Mouse (Mus musculus) lung, embryonic 16.5 days (tissue): ENCODE results near the gene Arl3. TPM values are rescaled to one million over a fixed set of nuclear protein-coding genes. Genes with fewer than 3 reads are reported as not detected.

ENCODE experiments used
- ATAC-seq: fragments of 200-750 bp; cut with Nextera tagmentation; 2 replicates; pipeline ENCODE4 v1.8.0; 2017; ENCODE audit warnings: low read depth, mild to moderate bottlenecking, moderate library complexity
- H3K27ac ChIP-seq: fragments of 300-500 bp; sonication (generic); 2 replicates; pipeline ENCODE4 v1.5.1; 2014; ENCODE audit warnings: mild to moderate bottlenecking, control low read depth, low read length
- H3K27me3 ChIP-seq: fragments of 300-500 bp; sonication (generic); 2 replicates; pipeline ENCODE4 v1.6.1; 2014; ENCODE audit warnings: low read depth, low read length, mixed read lengths; ENCODE audit not compliant: control insufficient read depth, insufficient read depth
- H3K36me3 ChIP-seq: fragments of 300-500 bp; sonication (generic); 2 replicates; pipeline ENCODE4 v1.6.1; 2014; ENCODE audit warnings: low read length; ENCODE audit not compliant: control insufficient read depth, insufficient read depth
- H3K4me1 ChIP-seq: fragments of 300-500 bp; sonication (generic); replicated peaks from 2 replicates; pipeline ENCODE4 v1.6.1; 2014; ENCODE audit warnings: low read length, mixed read lengths; ENCODE audit not compliant: control insufficient read depth, insufficient read depth
- H3K4me2 ChIP-seq: fragments of 300-500 bp; sonication (generic); 2 replicates; pipeline ENCODE4 v1.6.1; 2014; ENCODE audit warnings: low read depth, low read length, control low read depth
- H3K4me3 ChIP-seq: fragments of 300-500 bp; sonication (generic); 2 replicates; pipeline ENCODE4 v1.5.1; 2014; ENCODE audit warnings: mild to moderate bottlenecking, low read length, control low read depth
- H3K9ac ChIP-seq: fragments of 300-500 bp; sonication (generic); 2 replicates; pipeline ENCODE4 v1.6.1; 2014; ENCODE audit warnings: low read length, control low read depth
- H3K9me3 ChIP-seq: fragments of 300-500 bp; sonication (generic); 2 replicates; pipeline ENCODE4 v1.6.1; 2016; ENCODE audit warnings: low read length; ENCODE audit not compliant: control insufficient read depth
- WGBS: fragments of 180-500 bp; shearing (Covaris S2); extraction: QIAGEN DNeasy Blood & Tissue Kit; methylation state at CpG from one replicate; pipeline ENCODE4 v1.1.7; 2014; 5-methylcytosine and 5-hydroxymethylcytosine counted together
- polyA plus RNA-seq: library from polyadenylated mRNA; unstranded; fragments of >200 nt; fragmentation: Nextera tagmentation; extraction: Ambion mirVana; gene quantifications from 2 replicates; pipeline ENCODE4 v1.2.1, GENCODE M21; 2015

The Arl3 gene
- polyA plus RNA-seq, 1 experiment from 2014 or later = 118 TPM

GRCm38 (mm10) chr19:46507806-46508205, 65.2 kb downstream of the Arl3 start:
- Histone ChIP-seq H3K27me3 (no peaks in the 10 kb centered on the region), H3K9me3 (no peaks in the 10 kb centered on the region), H3K4me2 (peak overlapping the region; percentile 96), H3K4me1 (peaks cover 73% of the 10 kb centered on the region), H3K4me3 (no peak overlapping the region), H3K9ac (peak overlapping the region; percentile 99; the same call in 1 of the 2 replicates), H3K27ac (peak overlapping the region; percentile 100), H3K36me3 (peaks cover 34% of the 10 kb centered on the region)
- WGBS = 39% methylated on average over 1 of the region's 1 CpGs
- no peak for ATAC-seq

- H3K36me3 ChIP-seq = peaks cover 28% of the 10 kb centered on the region
- H3K9ac ChIP-seq = peak overlapping the region; percentile 99
- peak overlapping the region; percentile 96 for H3K4me2 ChIP-seq
- 73% methylated on average over 8 of the region's 8 CpGs for WGBS
- H3K4me3 ChIP-seq = no peak overlapping the region; the same call in 1 of the 2 replicates
- peak overlapping the region; percentile 100 for H3K27ac ChIP-seq
- H3K4me1 ChIP-seq = peaks cover 73% of the 10 kb centered on the region
- no peak for ATAC-seq
- H3K27me3 ChIP-seq = no peaks in the 10 kb centered on the region
- no peaks in the 10 kb centered on the region for H3K9me3 ChIP-seq
These were observed 65.8 kb downstream of the Arl3 start for GRCm38 (mm10) chr19:46507181-46507581.

- Histone ChIP-seq H3K27ac (peak overlapping the region; percentile 100), H3K36me3 (peaks cover 21% of the 10 kb centered on the region), H3K9ac (peak overlapping the region; percentile 99), H3K4me3 (peak overlapping the region; percentile 91), H3K27me3 (no peaks in the 10 kb centered on the region), H3K9me3 (no peaks in the 10 kb centered on the region), H3K4me1 (peaks cover 69% of the 10 kb centered on the region), H3K4me2 (peak overlapping the region; percentile 96)
- ATAC-seq = no peak
- 38% methylated on average over 3 of the region's 3 CpGs for WGBS
These were observed 66.7 kb downstream of the Arl3 start for GRCm38 (mm10) chr19:46506372-46506717.

GRCm38 (mm10) chr19:46505646-46506371, 67.2 kb downstream of the Arl3 start:
- Histone ChIP-seq H3K36me3 (peaks cover 21% of the 10 kb centered on the region), H3K4me3 (peak overlapping the region; percentile 91), H3K27me3 (no peaks in the 10 kb centered on the region), H3K27ac (peak overlapping the region; percentile 100), H3K9ac (peak overlapping the region; percentile 99), H3K4me1 (peaks cover 64% of the 10 kb centered on the region), H3K9me3 (no peaks in the 10 kb centered on the region), H3K4me2 (peak overlapping the region; percentile 96)
- ATAC-seq = no peak
- 60% methylated on average over 8 of the region's 8 CpGs for WGBS

GRCm38 (mm10) chr19:46504822-46505417, 68.1 kb downstream of the Arl3 start:
- ATAC-seq = no peak
- Histone ChIP-seq H3K27me3 (no peaks in the 10 kb centered on the region), H3K4me3 (peak overlapping the region; percentile 91), H3K9ac (peak overlapping the region; percentile 99), H3K4me1 (peaks cover 56% of the 10 kb centered on the region), H3K36me3 (peaks cover 21% of the 10 kb centered on the region), H3K4me2 (peak overlapping the region; percentile 96), H3K27ac (peak overlapping the region; percentile 100), H3K9me3 (no peaks in the 10 kb centered on the region)
- 31% methylated on average over 9 of the region's 9 CpGs for WGBS

GRCm38 (mm10) chr19:46504085-46504552, 68.9 kb downstream of the Arl3 start:
- Histone ChIP-seq H3K27ac (peak overlapping the region; percentile 100), H3K4me2 (peak overlapping the region; percentile 96), H3K4me1 (peaks cover 50% of the 10 kb centered on the region), H3K4me3 (peak overlapping the region; percentile 91), H3K36me3 (peaks cover 18% of the 10 kb centered on the region), H3K9ac (peak overlapping the region; percentile 99), H3K9me3 (no peaks in the 10 kb centered on the region), H3K27me3 (no peaks in the 10 kb centered on the region)
- 3% methylated on average over 4 of the region's 4 CpGs for WGBS
- ATAC-seq = peak; percentile 14; the same call in 1 of the 2 replicates

DNA sequence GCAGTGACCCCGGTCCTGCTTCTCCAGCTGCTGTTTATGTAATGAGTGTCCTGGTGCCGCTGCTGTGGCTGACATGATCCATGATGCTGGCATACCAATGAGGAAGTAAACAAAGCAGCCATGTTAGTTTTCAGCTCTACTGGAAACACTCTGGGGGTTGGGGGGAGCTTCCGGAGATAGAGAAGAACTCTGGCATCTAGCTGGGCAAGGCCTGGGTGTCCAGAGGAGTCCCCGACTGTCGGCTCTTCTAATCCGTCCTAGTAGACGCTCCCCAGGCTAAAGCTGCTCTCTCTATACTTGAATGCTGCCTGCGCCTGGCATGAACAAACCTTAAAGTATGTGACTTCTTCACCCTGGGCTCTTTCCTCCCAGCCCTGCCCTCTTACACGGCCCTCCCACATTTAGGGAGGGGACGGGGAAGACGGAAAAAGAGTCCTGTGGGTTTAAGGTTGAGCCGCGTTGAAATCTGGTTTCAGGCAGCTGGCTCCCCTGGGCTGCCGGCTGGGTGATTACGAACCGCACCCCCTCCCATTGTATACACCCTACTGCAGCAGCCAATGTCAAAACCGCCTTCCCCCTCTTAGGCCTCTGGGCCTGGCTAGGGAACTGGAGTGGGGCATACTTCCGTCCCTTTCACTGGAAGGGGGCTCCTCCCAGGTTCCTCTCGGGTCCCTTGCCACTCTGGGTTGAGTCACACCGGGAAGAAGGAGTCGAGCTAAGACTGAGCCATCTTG, 69.5 kb downstream of the Arl3 start:
- WGBS = under 1% methylated on average over 21 of the region's 21 CpGs
- Histone ChIP-seq H3K4me3 (peak overlapping the region; percentile 91), H3K4me2 (peak overlapping the region; percentile 96), H3K27ac (peak overlapping the region; percentile 100), H3K9ac (peak overlapping the region; percentile 99), H3K4me1 (peaks cover 44% of the 10 kb centered on the region), H3K27me3 (no peaks in the 10 kb centered on the region), H3K36me3 (peaks cover 14% of the 10 kb centered on the region), H3K9me3 (no peaks in the 10 kb centered on the region)
- ATAC-seq = peak; percentile 44

DNA sequence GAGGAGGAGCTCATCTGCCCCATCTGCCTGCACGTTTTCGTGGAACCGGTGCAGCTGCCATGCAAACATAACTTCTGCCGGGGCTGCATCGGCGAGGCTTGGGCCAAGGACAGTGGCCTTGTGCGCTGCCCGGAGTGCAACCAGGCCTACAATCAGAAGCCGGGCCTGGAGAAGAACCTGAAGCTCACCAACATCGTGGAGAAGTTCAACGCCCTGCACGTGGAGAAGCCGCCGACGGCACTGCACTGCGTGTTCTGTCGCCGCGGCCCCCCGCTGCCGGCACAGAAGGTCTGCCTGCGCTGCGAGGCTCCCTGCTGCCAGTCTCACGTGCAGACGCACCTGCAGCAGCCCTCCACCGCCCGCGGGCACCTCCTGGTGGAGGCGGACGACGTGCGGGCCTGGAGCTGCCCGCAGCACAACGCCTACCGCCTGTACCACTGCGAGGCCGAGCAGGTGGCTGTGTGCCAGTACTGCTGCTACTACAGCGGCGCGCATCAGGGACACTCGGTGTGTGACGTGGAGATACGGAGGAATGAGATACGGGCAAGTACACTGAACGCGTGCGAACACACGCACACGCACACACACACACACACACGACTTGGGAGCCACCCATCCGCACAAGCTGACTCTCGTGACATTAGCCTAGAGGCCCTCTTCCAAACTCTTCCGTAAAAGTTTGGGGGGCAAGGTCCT, 70.4 kb downstream of the Arl3 start:
- H3K9ac ChIP-seq = peak overlapping the region; percentile 99
- peaks cover 14% of the 10 kb centered on the region for H3K36me3 ChIP-seq
- peak overlapping the region; percentile 100 for H3K27ac ChIP-seq
- no peaks in the 10 kb centered on the region for H3K27me3 ChIP-seq
- H3K4me3 ChIP-seq = peak overlapping the region; percentile 91
- ATAC-seq = 0 out of 2 replicates have a peak, but pooled peaks have one; percentile 2
- peak overlapping the region; percentile 96 for H3K4me2 ChIP-seq
- WGBS = under 1% methylated on average over 53 of the region's 53 CpGs
- H3K4me1 ChIP-seq = peaks cover 35% of the 10 kb centered on the region
- H3K9me3 ChIP-seq = no peaks in the 10 kb centered on the region
